Mouse (Mus musculus): Measurements from ENCODE around the gene Ippk. TPM values are rescaled to one million over a fixed set of nuclear protein-coding genes. Genes with fewer than 3 reads are reported as not detected.

The Ippk gene
- 3.4 and 7.4 TPM in 2 replicates for polyA plus RNA-seq (2012; rRNA removed; ENCODE audit: low replicate concordance)

DNA sequence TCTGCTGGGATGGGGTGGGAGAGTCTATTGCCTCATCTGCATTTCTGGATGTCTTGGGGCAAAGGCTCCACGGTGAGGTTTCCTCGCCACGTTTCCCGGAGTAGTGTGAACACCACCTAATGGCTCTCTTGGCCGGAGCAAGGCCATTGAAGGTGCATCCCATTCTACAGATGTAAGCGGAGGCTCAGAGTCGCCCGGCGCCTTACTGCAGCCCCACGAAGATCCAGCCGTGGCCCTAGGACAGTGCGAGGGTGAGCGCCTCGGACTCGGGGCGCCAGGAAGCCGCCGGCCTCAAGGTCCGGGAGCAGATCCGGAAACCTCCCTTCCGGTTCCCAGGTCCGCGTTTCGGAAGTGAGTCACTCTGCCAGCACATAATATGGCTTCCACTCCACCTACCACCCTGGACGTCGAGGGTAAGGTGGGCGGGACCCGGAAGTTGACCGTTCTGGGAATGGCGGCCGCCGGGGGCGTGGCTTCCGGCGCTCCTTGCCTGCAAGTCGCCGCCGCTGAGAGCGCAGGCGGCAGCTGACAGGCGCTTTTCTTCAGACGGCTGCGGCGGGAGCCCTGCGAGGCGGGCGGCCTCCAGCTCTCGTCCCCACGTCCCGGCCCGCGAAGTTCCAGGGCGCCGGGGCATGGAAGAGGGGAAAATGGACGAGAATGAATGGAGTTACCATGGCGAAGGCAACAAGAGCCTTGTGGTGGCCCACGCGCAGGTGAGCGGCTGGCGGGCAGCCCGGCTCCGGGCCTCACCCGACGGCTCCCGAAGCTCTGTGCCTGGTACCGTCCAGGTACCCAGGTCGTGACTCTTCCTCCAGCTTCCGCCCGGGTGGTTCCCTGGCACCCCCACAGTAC lies at the start of gene Ippk:
TSS of gene Ippk (plus strand) at position 496 of the 852 bp plus-strand sequence.

GRCm38 (mm10) chr13:49492376-49493368 lies 71.6 kb downstream of the Ippk start, which contains the start of gene Tes3-ps:
Tes3-ps (plus strand) TSS chr13:49493318.

GRCm38 (mm10) chr13:49504510-49504909 lies 83.5 kb downstream of the Ippk start, which contains the start of gene Ecm2:
Ecm2 (plus strand) TSS chr13:49504810.

Other genes starting within 250 kb of the Ippk start
- gene Ninj1, start 233.8 kb upstream of the Ippk start, polyA plus RNA-seq (2012; rRNA removed; ENCODE audit: low replicate concordance), result 209 and 258 TPM in 2 replicates
- 142 and 192 TPM in 2 replicates for gene Card19, start 205.2 kb upstream of the Ippk start, polyA plus RNA-seq (2012; rRNA removed; ENCODE audit: low replicate concordance)
- gene Susd3, start 172.5 kb upstream of the Ippk start, polyA plus RNA-seq (2012; rRNA removed; ENCODE audit: low replicate concordance), result 19.3 and 36.4 TPM in 2 replicates
- 7.7 and 9.3 TPM in 2 replicates for gene Fgd3, start 100.9 kb upstream of the Ippk start, polyA plus RNA-seq (2012; rRNA removed; ENCODE audit: low replicate concordance)
- 30.5 and 30.6 TPM in 2 replicates for gene Bicd2, start 79.7 kb upstream of the Ippk start, polyA plus RNA-seq (2012; rRNA removed; ENCODE audit: low replicate concordance)
- not detected in 2 replicates for gene Tes3-ps, start 72.1 kb downstream of the Ippk start, polyA plus RNA-seq (2012; rRNA removed; ENCODE audit: low replicate concordance)
- gene Ecm2, start 83.6 kb downstream of the Ippk start, polyA plus RNA-seq (2012; rRNA removed; ENCODE audit: low replicate concordance), result 1.7 and 7.7 TPM in 2 replicates
- 0.91 and 4.6 TPM in 2 replicates for gene Aspn, start 123.2 kb downstream of the Ippk start, polyA plus RNA-seq (2012; rRNA removed; ENCODE audit: low replicate concordance)
- 0.39 and 1.1 TPM in 2 replicates for gene Omd, start 161.2 kb downstream of the Ippk start, polyA plus RNA-seq (2012; rRNA removed; ENCODE audit: low replicate concordance)
- 7.8 and 26.1 TPM in 2 replicates for gene Ogn, start 186.8 kb downstream of the Ippk start, polyA plus RNA-seq (2012; rRNA removed; ENCODE audit: low replicate concordance)
- gene Cenpp, start 231.5 kb downstream of the Ippk start, polyA plus RNA-seq (2012; rRNA removed; ENCODE audit: low replicate concordance), result 0.39 TPM in 1 of 2 replicates, not detected in the other
- gene Nol8, start 231.8 kb downstream of the Ippk start, polyA plus RNA-seq (2012; rRNA removed; ENCODE audit: low replicate concordance), result 0.80 and 2.0 TPM in 2 replicates